Mouse (Mus musculus): ENCODE measurements at regions not wholly inside any gene's neighbourhood (a gene's known extent, or its start where the extent isn't known, plus 50 kb on each side); places are given as distances from the start of the nearest gene placed in this dataset.
A peak's percentile ranks its signal among the peaks of the same experiment; 100 is the strongest.

GRCm38 (mm10) chr2:78972288-78973117 lies 104.6 kb downstream of the Ube2e3 start:
- DNase-seq, result no peak

- no peak for DNase-seq
Measured at GRCm38 (mm10) chr2:78973811-78974210, 105.9 kb downstream of the Ube2e3 start.

- no peak for DNase-seq
Measured at GRCm38 (mm10) chr2:78974683-78975392, 106.9 kb downstream of the Ube2e3 start.

- no peak for DNase-seq
Measured at GRCm38 (mm10) chr2:78975393-78975774, 107.5 kb downstream of the Ube2e3 start.

- no peak for DNase-seq
Measured at GRCm38 (mm10) chr2:78976084-78976483, 108.2 kb downstream of the Ube2e3 start.

- DNase-seq, result no peak
Measured at GRCm38 (mm10) chr2:78977632-78978397, 109.9 kb downstream of the Ube2e3 start.

- no peak for DNase-seq
Measured at GRCm38 (mm10) chr2:78980019-78980418, 112.1 kb downstream of the Ube2e3 start.

GRCm38 (mm10) chr2:78980661-78981229 lies 112.8 kb downstream of the Ube2e3 start:
- no peak for DNase-seq

- no peak for DNase-seq
Measured at GRCm38 (mm10) chr2:78983347-78983746, 115.4 kb downstream of the Ube2e3 start.

GRCm38 (mm10) chr2:78983944-78984498 lies 116.1 kb downstream of the Ube2e3 start:
- no peak for DNase-seq

GRCm38 (mm10) chr2:78986984-78987383 lies 119.1 kb downstream of the Ube2e3 start:
- no peak for DNase-seq

- no peak for DNase-seq
Measured at GRCm38 (mm10) chr2:78987388-78987787, 119.5 kb downstream of the Ube2e3 start.

GRCm38 (mm10) chr2:78988224-78988623 lies 120.3 kb downstream of the Ube2e3 start:
- no peak for DNase-seq

- DNase-seq, result no peak
Measured at GRCm38 (mm10) chr2:78994800-78995555, 127.1 kb downstream of the Ube2e3 start.

GRCm38 (mm10) chr2:78998637-78999036 lies 130.7 kb downstream of the Ube2e3 start:
- no peak for DNase-seq

GRCm38 (mm10) chr2:78999410-78999809 lies 131.5 kb downstream of the Ube2e3 start:
- DNase-seq, result no peak

- no peak for DNase-seq
Measured at GRCm38 (mm10) chr2:79004862-79005261, 136.9 kb downstream of the Ube2e3 start.

GRCm38 (mm10) chr2:79008642-79009041 lies 140.7 kb downstream of the Ube2e3 start:
- no peak for DNase-seq

- no peak for DNase-seq
Measured at GRCm38 (mm10) chr2:79009791-79010190, 141.9 kb downstream of the Ube2e3 start.

- peak; percentile 43 for DNase-seq
Measured at GRCm38 (mm10) chr2:79010273-79010672, 142.3 kb downstream of the Ube2e3 start.

- DNase-seq, result no peak
Measured at GRCm38 (mm10) chr2:79018732-79019423, 151.0 kb downstream of the Ube2e3 start.
